ENCODE assay signal across 25 mouse cellular contexts in the genomic region with DNA sequence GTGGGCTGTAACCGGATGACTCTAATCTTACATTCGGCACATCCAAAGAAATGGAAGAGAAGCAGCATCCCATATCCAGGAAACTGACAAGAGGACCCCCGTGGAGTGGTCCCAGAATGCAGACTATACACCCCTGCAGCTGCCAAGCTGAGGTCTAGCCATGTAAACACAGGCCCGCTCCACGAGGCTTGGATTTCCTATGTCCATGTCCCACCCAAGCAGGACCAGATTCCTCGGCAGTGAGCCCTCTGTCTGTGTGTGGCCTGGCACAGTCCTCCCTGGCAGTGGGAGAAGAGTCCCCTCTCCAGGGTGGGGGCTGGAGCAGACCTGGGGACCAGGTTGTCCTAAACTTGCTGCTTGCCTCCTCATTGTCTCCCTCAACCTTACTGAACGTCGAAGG.
DNase-seq lines count a peak whose midpoint lies in the region; ATAC-seq and TF ChIP-seq lines count a peak whose summit lies in the region.
"Had no signal": no experiment of that assay in that cellular context is flagged by ENCODE, and none has a peak within 500 bp of the region (broad histone marks: within the 10 kb centered on the region; RNA-seq: fewer than 3 reads in every experiment).

No protein-coding gene starts in this region.

- TF ChIP-seq CTCF in stomach, postnatal 0 days (IDR thresholded peaks at IDR 0.05; ENCODE audit: low read depth): no peak

- peaks cover 39% of the 10 kb centered on the region for H3K4me1 ChIP-seq in kidney, embryonic 15.5 days
- peaks cover 20% of the 10 kb centered on the region for H3K4me1 ChIP-seq in kidney, embryonic 14.5 days (ENCODE audit: control insufficient read depth, insufficient read depth, low read length)
- H3K4me1 ChIP-seq in intestine, embryonic 16.5 days (ENCODE audit: control insufficient read depth, insufficient read depth, low read length): peaks cover 13% of the 10 kb centered on the region
- H3K4me1 ChIP-seq in stomach, postnatal 0 days (replicated peaks; ENCODE audit: control insufficient read depth, insufficient read depth): peaks cover 4% of the 10 kb centered on the region
- H3K4me1 ChIP-seq: forebrain, embryonic 13.5 days; liver, embryonic 13.5 days had no signal

- H3K9ac ChIP-seq in kidney, embryonic 15.5 days: no peak overlapping the region
- H3K9ac ChIP-seq in kidney, embryonic 14.5 days (ENCODE audit: low read depth, low read length): no peak overlapping the region
- no peak overlapping the region for H3K9ac ChIP-seq in intestine, embryonic 16.5 days (ENCODE audit: low read depth, low read length)
- H3K9ac ChIP-seq in stomach, postnatal 0 days (ENCODE audit: low read length): no peak overlapping the region
- H3K9ac ChIP-seq: forebrain, embryonic 13.5 days; liver, embryonic 13.5 days; midbrain, embryonic 12.5 days had no signal

- DNase-seq in lung, postnatal 10 days: peak; percentile 73
- no peak for DNase-seq in lung, postnatal 14 days
- DNase-seq in stomach, postnatal 0 days (ENCODE audit: low spot score): no peak
- DNase-seq in right cerebral cortex, adult 18-20 months: no peak
- DNase-seq: adrenal gland, postnatal 36 days; B cell, adult 2 months; cerebellum, adult 11 months; cerebellum, adult 9-11 months; heart, postnatal 4 days; kidney, adult 8-10 months; kidney, postnatal 36 days; layer of hippocampus, postnatal 36 days; liver, embryonic 13.5 days; right cerebral cortex, postnatal 14 days; thymus, postnatal 36 days had no signal

- no peaks in the 10 kb centered on the region for H3K27me3 ChIP-seq in kidney, embryonic 15.5 days
- H3K27me3 ChIP-seq in kidney, embryonic 14.5 days (ENCODE audit: control insufficient read depth, insufficient read depth, low read length): no peaks in the 10 kb centered on the region
- no peaks in the 10 kb centered on the region for H3K27me3 ChIP-seq in intestine, embryonic 16.5 days (replicated peaks; ENCODE audit: control insufficient read depth, insufficient read depth, low read length)
- H3K27me3 ChIP-seq in stomach, postnatal 0 days (ENCODE audit: control insufficient read depth, insufficient read depth, low read length): no peaks in the 10 kb centered on the region
- H3K27me3 ChIP-seq: CH12.LX; forebrain, embryonic 13.5 days; liver, embryonic 13.5 days; midbrain, embryonic 12.5 days; Patski had no signal

- peak overlapping the region; percentile 23; the same call in 1 of the 2 replicates for H3K27ac ChIP-seq in kidney, embryonic 15.5 days
- no peak overlapping the region for H3K27ac ChIP-seq in kidney, embryonic 14.5 days (ENCODE audit: low read depth, low read length)
- 0 out of 2 replicates have a peak overlapping the region, but pooled peaks have one; percentile 4 for H3K27ac ChIP-seq in intestine, embryonic 16.5 days (ENCODE audit: low read length)
- H3K27ac ChIP-seq in stomach, postnatal 0 days (replicated peaks): peak overlapping the region; percentile 56
- H3K27ac ChIP-seq: forebrain, embryonic 13.5 days; heart, embryonic 10.5 days; liver, embryonic 13.5 days; macrophage; midbrain, embryonic 12.5 days had no signal

- H3K9me3 ChIP-seq in kidney, embryonic 15.5 days (replicated peaks): no peaks in the 10 kb centered on the region
- no peaks in the 10 kb centered on the region for H3K9me3 ChIP-seq in kidney, embryonic 14.5 days (ENCODE audit: control insufficient read depth, low read length)
- no peaks in the 10 kb centered on the region for H3K9me3 ChIP-seq in intestine, embryonic 16.5 days (ENCODE audit: control insufficient read depth, low read length)
- no peaks in the 10 kb centered on the region for H3K9me3 ChIP-seq in stomach, postnatal 0 days (ENCODE audit: control insufficient read depth, low read length)
- H3K9me3 ChIP-seq: forebrain, embryonic 13.5 days; G1E; heart, embryonic 10.5 days; liver, embryonic 13.5 days; midbrain, embryonic 12.5 days had no signal

- no peak for TF ChIP-seq EP300 in stomach, postnatal 0 days (optimal IDR thresholded peaks at IDR 0.05)

- 50% methylated on average over 8 of the region's 8 CpGs for WGBS in kidney, embryonic 15.5 days
- 53% methylated on average over 8 of the region's 8 CpGs for whole genome bisulfite sequencing in kidney, embryonic 14.5 days
- 58% methylated on average over 8 of the region's 8 CpGs for WGBS in intestine, embryonic 16.5 days
- 46% methylated on average over 8 of the region's 8 CpGs for WGBS in stomach, postnatal 0 days

- H3K4me2 ChIP-seq in kidney, embryonic 15.5 days: no peak overlapping the region
- no peak overlapping the region for H3K4me2 ChIP-seq in kidney, embryonic 14.5 days (replicated peaks; ENCODE audit: low read depth, low read length)
- H3K4me2 ChIP-seq in intestine, embryonic 16.5 days (ENCODE audit: low read depth, low read length): no peak overlapping the region
- no peak overlapping the region for H3K4me2 ChIP-seq in stomach, postnatal 0 days (replicated peaks; ENCODE audit: low read depth)
- H3K4me2 ChIP-seq: forebrain, embryonic 13.5 days; liver, embryonic 13.5 days; midbrain, embryonic 12.5 days had no signal

- H3K4me3 ChIP-seq in kidney, embryonic 15.5 days (replicated peaks): no peak overlapping the region
- H3K4me3 ChIP-seq in kidney, embryonic 14.5 days (ENCODE audit: low read length): no peak overlapping the region
- H3K4me3 ChIP-seq in intestine, embryonic 16.5 days (ENCODE audit: low read length): no peak overlapping the region
- H3K4me3 ChIP-seq in stomach, postnatal 0 days (ENCODE audit: low read depth, low read length): no peak overlapping the region
- H3K4me3 ChIP-seq: forebrain, embryonic 13.5 days; heart, embryonic 10.5 days; liver, embryonic 13.5 days; midbrain, embryonic 12.5 days had no signal

- no peak for ATAC-seq in kidney, embryonic 15.5 days (replicated peaks; ENCODE audit: low FRiP score)
- ATAC-seq in kidney, embryonic 14.5 days (ENCODE audit: low FRiP score, low TSS enrichment): no peak
- ATAC-seq in intestine, embryonic 16.5 days: 0 out of 2 replicates have a peak, but pooled peaks have one; percentile 26
- ATAC-seq in stomach, postnatal 0 days (ENCODE audit: low FRiP score, low TSS enrichment): peak; percentile 33; the same call in 1 of the 2 replicates
- ATAC-seq: forebrain, embryonic 13.5 days; Patski had no signal

- no peaks in the 10 kb centered on the region for H3K36me3 ChIP-seq in kidney, embryonic 15.5 days
- no peaks in the 10 kb centered on the region for H3K36me3 ChIP-seq in kidney, embryonic 14.5 days (ENCODE audit: control insufficient read depth, insufficient read depth, low read length)
- H3K36me3 ChIP-seq in intestine, embryonic 16.5 days (ENCODE audit: control insufficient read depth, insufficient read depth, low read length): no peaks in the 10 kb centered on the region
- no peaks in the 10 kb centered on the region for H3K36me3 ChIP-seq in stomach, postnatal 0 days (ENCODE audit: control insufficient read depth, insufficient read depth, low read length)
- H3K36me3 ChIP-seq: heart, embryonic 10.5 days; liver, embryonic 13.5 days; midbrain, embryonic 12.5 days had no signal

Comparison
In these comparisons a context has a peak if more than half of its experiments do, and no peak if none do; other contexts are left out.
1. ATAC-seq: peak in intestine, embryonic 16.5 days (single experiment) and stomach, postnatal 0 days (single experiment); none in kidney, embryonic 15.5 days (single experiment) and kidney, embryonic 14.5 days (single experiment).